In the genomic region with DNA sequence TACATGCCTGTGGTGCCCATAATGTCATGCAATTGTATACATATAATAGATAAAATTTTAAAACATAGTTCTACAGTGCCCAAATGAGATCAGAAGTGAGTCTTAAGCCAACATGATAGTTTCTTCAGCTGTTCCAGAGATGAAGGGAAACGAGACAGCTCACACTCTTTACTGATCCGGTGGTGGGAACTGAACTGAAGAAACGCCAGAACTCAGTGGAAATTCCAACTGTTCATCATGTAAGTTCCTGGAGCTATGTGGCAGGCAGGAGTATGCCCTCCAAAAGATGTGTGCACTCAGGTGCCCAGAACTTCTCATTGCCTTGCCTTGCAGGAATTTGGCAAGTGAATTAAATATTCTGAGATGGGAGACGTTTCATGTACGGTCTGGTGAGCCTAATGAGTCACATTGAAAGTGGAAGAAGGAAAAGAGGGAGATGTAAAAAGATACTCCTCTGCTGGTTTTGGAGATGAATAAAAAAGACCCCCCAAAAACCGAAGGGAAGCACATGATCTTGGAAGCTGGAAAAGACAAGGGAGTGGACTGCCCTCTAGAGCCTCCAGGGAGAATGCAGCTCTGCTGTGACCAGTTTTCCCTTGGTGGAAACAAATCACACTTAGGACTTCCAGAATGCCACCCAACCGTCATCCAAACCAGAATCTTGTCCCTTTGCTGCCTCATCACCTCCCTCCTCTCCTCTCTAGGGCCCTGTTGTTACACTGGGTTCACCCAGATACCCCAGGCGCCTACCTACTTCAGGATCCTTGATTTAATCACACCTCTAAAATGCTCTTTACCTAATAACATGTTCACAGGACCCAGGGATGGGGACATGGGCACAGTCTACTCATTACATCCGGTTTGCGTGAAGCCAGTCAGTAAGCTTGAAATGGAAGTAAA, we compare ENCODE assay signal across 9 mouse cellular contexts. TPM values are rescaled to one million over a fixed set of nuclear protein-coding genes. Genes with fewer than 3 reads are reported as not detected.
DNase-seq lines count a peak whose midpoint lies in the region; ATAC-seq and TF ChIP-seq lines count a peak whose summit lies in the region.
"Had no signal": no experiment of that assay in that cellular context is flagged by ENCODE, and none has a peak within 500 bp of the region (broad histone marks: within the 10 kb centered on the region; RNA-seq: fewer than 3 reads in every experiment).

No protein-coding gene starts in this region.

- ATAC-seq in liver, embryonic 11.5 days (replicated peaks; ENCODE audit: low FRiP score): no peak

- no peaks in the 10 kb centered on the region for H3K9me3 ChIP-seq in liver, embryonic 11.5 days (ENCODE audit: control insufficient read depth, low read length)

- WGBS in liver, embryonic 11.5 days: 45% methylated on average over 10 of the region's 10 CpGs
- WGBS in liver, adult 2 months: 42% methylated on average over 10 of the region's 10 CpGs

- no peak overlapping the region; the same call in 1 of the 2 replicates for H3K9ac ChIP-seq in liver, embryonic 11.5 days (ENCODE audit: low read depth, low read length)
- H3K9ac ChIP-seq in liver, adult 2 months (ENCODE audit: low read depth, low read length): no peak overlapping the region

- TF ChIP-seq POLR2A in liver, adult 2 months (IDR thresholded peaks at IDR 0.05; ENCODE audit: extremely low read depth, insufficient read depth, low read length): no peak

- TF ChIP-seq CTCF in liver, adult 2 months (IDR thresholded peaks at IDR 0.05; ENCODE audit: low read depth, low read length): peak; percentile 73

- H3K36me3 ChIP-seq in liver, embryonic 11.5 days (ENCODE audit: control insufficient read depth, insufficient read depth, low read length): no peaks in the 10 kb centered on the region
- no peaks in the 10 kb centered on the region for H3K36me3 ChIP-seq in liver, adult 2 months (ENCODE audit: control insufficient read depth, insufficient read depth, low read length)

- H3K4me1 ChIP-seq in liver, embryonic 11.5 days (replicated peaks; ENCODE audit: control insufficient read depth, insufficient read depth, low read length): peaks cover 19% of the 10 kb centered on the region
- H3K4me1 ChIP-seq in liver, adult 2 months (ENCODE audit: control insufficient read depth, insufficient read depth, low read length): peaks cover 5% of the 10 kb centered on the region; the same call in 1 of the 2 replicates

- DNase-seq in liver (peak; percentile 41), R1 (ENCODE audit: low read depth, low spot score) (peak; percentile 74)
- no peak for DNase-seq in liver, embryonic 11.5 days (ENCODE audit: low spot score)
- peak; percentile 80 to 81 for DNase-seq in cerebellum, postnatal 14 days
- peak; percentile 70 for DNase-seq in induced T-regulatory cell, adult 2 months (ENCODE audit: low read depth)
- DNase-seq in liver, adult 2 months (ENCODE audit: extremely low read depth, low read depth, low spot score): peak; percentile 54
- peak; percentile 59 for DNase-seq in right cerebral cortex, adult 18-20 months
- DNase-seq in urinary bladder, postnatal 25 days (ENCODE audit: low spot score): no peak

- peaks cover 7% of the 10 kb centered on the region; the same call in 1 of the 2 replicates for H3K79me2 ChIP-seq in liver, adult 2 months (ENCODE audit: control insufficient read depth, insufficient read depth, low read length)

- no peak overlapping the region for H3K4me2 ChIP-seq in liver, embryonic 11.5 days

- no peak overlapping the region for H3K4me3 ChIP-seq in liver, embryonic 11.5 days (ENCODE audit: low read depth, low read length)
- no peak overlapping the region for H3K4me3 ChIP-seq in liver, adult 2 months (ENCODE audit: insufficient read depth, low read depth, low read length)
- H3K4me3 ChIP-seq: erythroblast, embryonic 14.5 days had no signal

- no peaks in the 10 kb centered on the region for H3K27me3 ChIP-seq in liver, embryonic 11.5 days (replicated peaks; ENCODE audit: control insufficient read depth, insufficient read depth, low read length)
- no peaks in the 10 kb centered on the region for H3K27me3 ChIP-seq in liver, adult 2 months (ENCODE audit: control insufficient read depth, insufficient read depth, low read length)

- H3K27ac ChIP-seq in liver, embryonic 11.5 days (ENCODE audit: low read depth, low read length): no peak overlapping the region
- H3K27ac ChIP-seq in liver, adult 2 months (replicated peaks; ENCODE audit: insufficient read depth, low read depth, low read length): no peak overlapping the region

RNA-seq across cellular contexts. Expression of gene Lyrm7, which starts 2.2 kb away (rescaled TPM):
- polyA plus RNA-seq in liver, embryonic 11.5 days (2014; fragmentation: Nextera tagmentation; extraction: Ambion mirVana): 9.4 and 11.3 TPM in 2 replicates
- total RNA-seq in liver, adult 2 months (2014; rRNA removed): 1.3 and 1.8 TPM in 2 replicates
- 0.46 and 1.2 TPM in 2 replicates for polyA plus RNA-seq in liver, adult 2 months (2012; rRNA removed)
- polyA plus RNA-seq: erythroblast, embryonic 14.5 days had no signal

RNA-seq across cellular contexts. Expression of gene Hint1, which starts 3.3 kb away (rescaled TPM):
- polyA plus RNA-seq in liver, embryonic 11.5 days (2014; fragmentation: Nextera tagmentation; extraction: Ambion mirVana): 587 and 600 TPM in 2 replicates
- 629 and 808 TPM in 2 replicates for total RNA-seq in liver, adult 2 months (2014; rRNA removed)
- polyA plus RNA-seq in liver, adult 2 months (2012; rRNA removed): 664 and 683 TPM in 2 replicates

RNA-seq across cellular contexts. Expression of gene Gpx3, which starts 39.4 kb away (rescaled TPM):
- 84.0 and 89.6 TPM in 2 replicates for polyA plus RNA-seq in liver, embryonic 11.5 days (2014; fragmentation: Nextera tagmentation; extraction: Ambion mirVana)
- total RNA-seq in liver, adult 2 months (2014; rRNA removed): 2.0 and 3.1 TPM in 2 replicates
- 2.7 and 3.3 TPM in 2 replicates for polyA plus RNA-seq in liver, adult 2 months (2012; rRNA removed)

Comparison
In these comparisons a context has a peak if more than half of its experiments do, and no peak if none do; other contexts are left out.
1. DNase-seq: peak in liver (single experiment), R1 (single experiment), cerebellum, postnatal 14 days (2 of 2), induced T-regulatory cell, adult 2 months (single experiment), liver, adult 2 months (single experiment) and right cerebral cortex, adult 18-20 months (single experiment); none in liver, embryonic 11.5 days (single experiment) and urinary bladder, postnatal 25 days (single experiment).
2. RNA of gene Gpx3, which starts 39.4 kb away (polyA plus RNA-seq): 84.0 to 89.6 TPM in liver, embryonic 11.5 days; 2.7 to 3.3 TPM in liver, adult 2 months; every median in the first group is over 10 times any median in the second.